Mouse (Mus musculus): Measurements from ENCODE around the gene Odf3b.

The Odf3b gene

DNA sequence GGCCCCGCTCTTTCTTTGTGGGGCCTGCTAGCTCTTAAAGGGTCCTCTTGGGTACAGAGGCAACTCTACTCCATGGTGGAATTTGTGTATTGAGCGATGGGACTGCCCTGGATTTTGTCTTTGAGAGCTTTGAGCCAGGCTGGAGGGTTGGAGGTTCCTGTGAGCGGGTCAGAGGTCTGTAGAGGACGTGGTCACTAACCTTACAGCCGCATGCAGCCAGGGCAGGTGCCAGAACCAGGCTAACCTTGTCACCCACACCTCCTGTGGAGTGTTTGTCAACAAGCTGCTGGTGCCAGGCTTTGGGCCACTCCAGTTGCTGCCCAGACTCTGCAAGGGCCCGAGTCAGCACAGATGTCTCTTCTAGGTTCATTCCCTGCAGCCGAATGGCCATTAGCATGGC lies 3.0 kb downstream of the Odf3b start:
- in situ Hi-C loops (cut with MboI; ENCODE audit: low sequenced_read_pairs): no loop called here

DNA sequence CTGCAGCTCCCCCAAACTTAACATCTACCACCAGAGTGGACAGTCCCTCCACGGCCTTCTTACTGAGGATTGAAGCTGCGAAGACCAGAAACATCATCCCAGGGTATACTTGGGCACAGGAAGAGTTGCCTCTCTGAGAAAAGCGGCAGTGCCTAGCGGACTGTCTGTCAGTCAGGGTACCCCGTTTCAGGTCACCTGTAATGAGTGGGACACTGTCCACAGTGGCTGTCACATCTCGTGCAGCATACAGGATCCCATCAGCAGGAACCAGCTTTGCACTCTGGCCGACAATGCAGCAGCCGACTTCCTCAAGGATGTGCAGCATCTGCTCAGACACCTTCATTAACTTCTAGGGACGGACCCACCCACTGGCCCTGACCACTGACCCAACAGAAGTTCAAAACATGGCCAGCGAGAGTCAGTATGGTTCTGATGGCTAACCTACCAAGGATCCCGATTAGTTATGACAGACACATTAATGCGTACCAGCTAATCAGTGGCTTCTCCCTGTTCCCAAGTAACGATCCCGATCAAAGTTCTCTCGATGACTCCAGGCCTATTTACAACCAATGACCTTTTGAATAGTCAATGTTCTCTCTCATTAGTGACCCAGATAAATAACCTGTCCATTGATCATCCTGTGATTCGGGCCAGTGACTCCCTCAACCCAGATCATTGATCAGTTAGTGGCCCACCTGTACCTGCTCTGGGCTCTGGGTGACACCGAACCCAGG lies 4.1 kb downstream of the Odf3b start:
- in situ Hi-C loops (cut with MboI; ENCODE audit: low sequenced_read_pairs): no loop called here

DNA sequence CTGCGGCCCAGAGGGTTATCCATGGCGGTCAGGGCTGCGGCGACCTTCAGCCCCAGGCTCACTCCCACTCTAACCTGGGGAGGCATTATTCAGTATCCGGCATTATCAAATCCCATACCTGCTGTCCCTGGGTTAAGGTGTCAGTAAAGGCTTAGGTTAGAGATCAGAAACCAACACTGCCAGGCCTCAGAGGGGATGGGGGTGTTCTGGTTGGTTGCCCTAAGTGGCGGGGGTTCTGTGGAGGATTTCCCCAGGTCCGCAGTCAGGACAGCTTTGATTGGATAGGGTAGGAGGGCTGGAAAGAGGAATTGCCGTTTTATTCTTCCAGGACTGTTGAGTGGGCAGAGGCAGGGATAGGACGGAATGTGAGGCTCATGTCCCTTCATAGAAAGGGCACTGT lies 4.7 kb downstream of the Odf3b start:
- in situ Hi-C loops (cut with MboI; ENCODE audit: low sequenced_read_pairs): no loop called here

DNA sequence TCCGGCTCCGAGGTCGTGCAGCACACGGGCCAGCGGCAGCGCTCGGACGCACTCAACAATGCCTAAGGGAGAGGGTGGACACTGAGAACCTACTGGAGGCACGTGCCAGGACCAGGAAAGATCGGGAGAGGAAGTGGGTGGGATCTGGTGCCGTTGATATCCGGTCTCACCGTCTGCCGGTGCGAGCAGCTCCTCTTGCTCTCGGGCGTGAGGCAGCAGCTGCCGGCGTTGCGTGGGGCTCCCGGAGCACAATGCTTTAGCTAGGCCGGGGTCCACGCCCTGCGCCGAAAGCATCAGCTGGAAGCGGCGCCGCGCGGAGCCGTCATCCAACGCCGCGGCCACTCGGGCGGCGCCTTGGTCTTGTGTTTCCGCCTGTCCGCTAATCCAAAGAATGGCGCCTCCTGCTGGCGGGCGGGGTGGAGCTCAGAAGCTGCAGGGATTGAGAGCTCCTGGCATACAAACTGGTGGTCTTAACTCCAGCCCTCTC lies 5.3 kb downstream of the Odf3b start, which contains the start of gene Sco2:
Gene Sco2 (minus strand): TSS at position 85 of the 487 bp plus-strand sequence.
- in situ Hi-C loops (cut with MboI; ENCODE audit: low sequenced_read_pairs): no loop called here

DNA sequence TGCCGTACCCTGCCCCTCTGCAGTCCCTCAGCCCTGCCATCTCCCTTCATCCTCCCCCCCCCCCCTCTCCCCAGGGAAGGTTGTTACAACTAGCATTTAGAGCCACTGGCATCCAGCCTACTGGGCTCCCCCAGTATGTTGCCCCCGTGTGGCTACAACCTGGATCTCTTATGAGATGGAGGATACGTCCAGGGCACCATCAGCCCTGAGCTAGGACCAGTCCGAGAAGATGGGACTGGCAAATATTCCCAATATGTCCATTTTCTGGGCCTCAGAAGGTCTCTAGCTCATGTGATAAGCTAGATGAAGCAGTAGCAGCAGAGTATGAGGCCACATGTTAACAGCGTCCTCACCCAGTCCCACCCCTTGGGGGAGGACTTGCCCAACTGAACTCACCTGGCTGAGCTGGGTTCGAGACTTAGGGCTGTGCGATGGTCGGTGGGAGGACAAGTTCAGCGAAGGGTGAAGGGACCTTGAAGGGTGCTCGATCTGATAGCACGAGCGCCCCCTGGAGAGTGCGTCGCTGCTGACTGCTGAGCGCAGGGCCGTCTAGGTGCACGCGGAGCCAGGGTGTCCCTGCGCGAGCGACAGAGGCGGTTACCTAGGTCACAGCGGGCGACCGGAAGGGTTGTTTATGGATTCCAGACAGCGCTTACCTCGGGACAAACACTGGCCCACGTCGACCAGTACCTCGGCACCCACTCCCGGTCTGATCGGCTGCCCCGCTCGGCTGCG lies 5.9 kb downstream of the Odf3b start:
- in situ Hi-C loops (cut with MboI; ENCODE audit: low sequenced_read_pairs): no loop called here

DNA sequence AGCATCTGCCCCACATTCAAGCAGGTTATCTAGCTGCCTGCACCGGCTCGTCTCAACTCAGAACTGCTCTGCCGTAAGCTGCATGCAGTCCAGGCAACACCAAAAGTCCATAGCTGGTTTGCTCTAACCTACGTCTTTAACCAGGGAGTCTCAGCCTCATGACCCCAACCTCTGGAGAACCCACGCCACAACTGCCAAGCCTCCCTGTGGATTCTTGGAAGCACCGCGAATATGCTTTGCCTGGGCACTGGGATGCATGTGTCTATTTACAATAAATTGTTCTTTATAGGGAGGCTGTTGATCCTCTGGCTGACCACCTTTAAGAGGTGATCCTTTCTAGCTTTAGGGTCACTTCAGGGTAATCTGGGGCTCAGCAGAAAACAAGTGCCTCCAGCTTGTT lies 6.5 kb downstream of the Odf3b start:
- in situ Hi-C loops (cut with MboI; ENCODE audit: low sequenced_read_pairs): no loop called here

DNA sequence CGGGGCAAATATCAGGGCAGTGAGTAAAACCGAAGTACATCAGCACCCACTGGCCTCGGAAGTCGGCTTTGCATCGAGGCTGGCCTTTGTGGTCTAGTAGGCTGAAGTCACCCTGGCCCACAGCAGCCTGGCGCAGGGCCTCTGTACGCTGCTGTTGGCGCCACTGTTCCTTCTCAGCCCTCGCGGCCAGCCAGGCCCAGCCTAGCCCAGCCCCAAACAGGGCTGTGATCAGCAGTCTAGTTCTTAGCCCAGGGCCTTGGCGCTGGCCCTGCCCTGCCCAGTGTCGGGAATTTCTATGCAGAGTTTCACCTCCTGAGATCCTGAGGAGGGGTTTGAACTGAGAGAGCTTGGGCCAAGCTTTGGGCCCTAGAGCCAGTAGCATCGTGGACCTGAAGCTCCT lies 7.0 kb downstream of the Odf3b start:
- in situ Hi-C loops (cut with MboI; ENCODE audit: low sequenced_read_pairs): no loop called here

DNA sequence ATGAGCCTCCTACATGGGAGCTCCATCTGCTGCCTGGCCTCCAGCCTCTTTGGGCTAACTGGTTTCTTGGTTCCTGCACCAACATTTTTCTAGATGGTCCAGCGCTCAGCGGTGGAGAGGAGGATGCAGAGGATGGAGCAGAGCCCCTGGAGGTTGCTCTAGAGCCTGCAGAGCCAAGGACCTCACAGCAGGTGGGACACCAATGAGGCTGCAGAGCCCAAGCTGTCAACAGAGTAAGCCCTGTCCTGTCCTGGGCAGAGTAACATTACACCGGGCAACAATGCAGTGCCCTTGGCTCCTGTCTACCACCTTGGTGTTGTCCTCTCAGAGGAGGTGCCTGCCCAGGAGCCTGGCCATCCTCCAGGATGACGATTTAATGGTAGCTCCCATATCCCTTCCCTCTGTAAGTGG lies 13.9 kb downstream of the Odf3b start:
- in situ Hi-C loops (cut with MboI; ENCODE audit: low sequenced_read_pairs): no loop called here

DNA sequence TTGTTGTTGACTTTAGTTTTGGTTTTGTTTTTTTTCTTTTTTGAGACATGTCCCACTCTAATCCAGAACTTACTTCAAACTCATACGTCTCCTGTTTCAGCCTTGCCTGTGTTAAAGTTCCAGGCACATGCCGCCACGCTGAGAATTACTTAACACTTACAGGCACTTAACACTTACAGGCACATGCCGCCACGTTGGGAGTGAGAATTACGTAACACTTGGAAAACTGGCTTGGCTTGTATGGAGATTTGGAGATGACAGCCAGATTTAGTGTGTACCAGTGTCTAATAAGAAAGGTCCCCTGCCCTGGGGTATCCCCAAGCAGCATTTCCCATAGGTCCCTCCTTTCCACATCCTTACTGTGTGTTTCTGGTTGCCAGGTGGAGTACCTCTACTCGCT lies 16.0 kb downstream of the Odf3b start:
- in situ Hi-C loops (cut with MboI; ENCODE audit: low sequenced_read_pairs): no loop called here

DNA sequence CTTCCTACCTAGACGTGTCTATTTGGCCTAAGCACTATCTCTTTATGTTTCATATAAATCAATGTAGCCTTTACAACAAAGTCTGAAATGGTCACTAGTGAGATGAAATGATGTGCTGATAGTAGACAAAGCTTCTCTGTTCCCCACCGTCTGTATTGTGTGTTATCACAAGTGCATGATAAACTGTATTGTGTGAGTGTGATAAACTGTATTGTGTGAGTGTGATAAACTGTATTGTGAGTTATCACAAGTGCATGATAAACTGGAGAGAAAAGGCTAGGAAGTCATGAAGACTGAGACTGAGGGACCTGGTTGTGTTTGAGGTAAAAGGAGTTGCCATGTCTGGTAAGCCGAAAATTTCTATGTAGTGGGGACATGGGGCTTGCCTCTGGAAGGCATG lies 20.3 kb downstream of the Odf3b start:
- in situ Hi-C loops (cut with MboI; ENCODE audit: low sequenced_read_pairs): no loop called here

DNA sequence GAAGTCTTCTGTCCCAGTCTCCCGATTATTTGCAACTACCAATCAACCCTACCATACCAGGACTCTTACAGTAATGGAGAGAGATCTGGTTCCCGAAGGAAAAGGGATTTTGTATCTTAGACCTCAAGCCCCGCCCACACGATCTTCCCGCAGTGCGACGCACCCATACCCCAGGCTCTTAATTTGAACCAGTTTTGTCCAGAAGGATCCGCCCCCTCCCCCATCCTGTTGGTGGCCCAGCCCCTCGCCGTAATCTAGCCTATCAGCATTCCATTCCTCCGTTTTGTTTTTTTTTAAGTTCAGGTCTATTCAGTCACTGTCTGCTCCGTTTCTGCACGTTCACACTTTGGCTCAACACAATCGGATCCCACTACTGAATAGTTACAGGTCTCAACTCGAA lies 22.7 kb downstream of the Odf3b start:
- in situ Hi-C loops (cut with MboI; ENCODE audit: low sequenced_read_pairs): no loop called here

DNA sequence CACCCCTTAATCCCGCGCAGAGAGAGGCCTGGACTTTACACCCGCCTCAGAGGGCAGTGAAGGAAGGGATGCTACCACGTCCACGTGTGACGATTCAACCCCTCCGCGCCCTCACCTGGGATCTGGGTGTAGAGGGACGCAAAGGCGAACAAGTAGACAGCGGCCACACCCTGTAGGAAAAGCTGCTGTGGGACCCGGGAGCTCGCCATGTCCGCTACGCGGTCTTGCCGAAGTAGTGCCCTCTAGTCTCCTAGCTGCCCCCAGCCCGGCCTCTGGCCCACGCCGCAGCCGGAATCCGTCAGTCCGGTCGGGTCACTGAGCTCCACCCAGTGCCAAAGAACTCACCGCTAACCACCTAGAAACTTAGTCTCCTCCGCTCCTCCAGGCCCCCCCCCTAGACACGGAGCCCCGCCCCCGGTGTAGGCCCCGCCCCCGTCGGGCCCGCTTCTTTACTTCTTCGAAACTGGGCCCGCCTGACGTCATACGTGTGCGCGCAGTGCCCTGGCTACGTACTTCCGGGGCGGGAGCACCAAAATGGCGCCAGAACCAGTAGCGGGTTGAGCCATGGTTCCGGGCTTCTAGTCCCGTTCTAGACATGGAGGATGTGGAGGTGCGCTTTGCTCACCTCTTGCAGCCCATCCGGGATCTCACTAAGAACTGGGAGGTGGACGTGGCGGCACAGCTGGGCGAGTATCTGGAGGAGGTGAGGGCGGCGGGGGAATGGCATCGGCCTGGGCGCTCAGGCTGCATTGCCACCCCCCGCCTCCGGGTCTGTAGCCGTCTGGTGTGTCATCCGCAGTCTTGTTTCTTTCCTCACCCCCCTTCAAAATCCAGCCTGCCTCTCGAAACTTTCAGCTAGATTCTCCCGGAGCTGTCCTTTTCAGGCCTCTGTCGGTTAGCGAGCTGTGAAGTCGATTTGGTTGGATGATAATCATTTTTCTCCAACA lies 23.6 kb downstream of the Odf3b start, which contains the start of the genes Lmf2 and Ncaph2:
Gene Lmf2 (minus strand): TSS at position 419 of the 947 bp plus-strand sequence.
Gene Ncaph2 (plus strand): TSS at position 479 of the 947 bp plus-strand sequence.
- in situ Hi-C loops (cut with MboI; ENCODE audit: low sequenced_read_pairs): no loop called here

DNA sequence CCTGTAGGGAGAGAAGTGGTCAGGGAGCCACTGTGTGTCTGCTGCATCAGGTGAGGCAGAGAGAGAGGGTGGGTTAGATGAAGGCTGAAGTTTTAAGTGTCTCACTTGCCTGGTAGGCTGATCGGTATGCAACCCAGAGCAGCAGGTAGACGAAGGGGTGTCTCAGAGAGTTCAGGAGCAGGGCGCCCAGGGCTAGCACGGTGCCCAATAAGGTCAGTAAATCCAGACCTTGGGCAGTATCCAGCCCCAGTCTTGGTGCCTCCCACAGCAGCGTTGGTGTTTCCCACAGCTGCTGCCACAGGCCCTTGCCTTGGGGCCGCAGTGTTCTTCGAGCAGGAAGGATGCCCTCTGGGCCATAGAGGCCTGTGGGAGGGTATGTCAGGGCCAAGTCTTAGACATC lies 24.6 kb downstream of the Odf3b start:
- in situ Hi-C loops (cut with MboI; ENCODE audit: low sequenced_read_pairs): no loop called here

DNA sequence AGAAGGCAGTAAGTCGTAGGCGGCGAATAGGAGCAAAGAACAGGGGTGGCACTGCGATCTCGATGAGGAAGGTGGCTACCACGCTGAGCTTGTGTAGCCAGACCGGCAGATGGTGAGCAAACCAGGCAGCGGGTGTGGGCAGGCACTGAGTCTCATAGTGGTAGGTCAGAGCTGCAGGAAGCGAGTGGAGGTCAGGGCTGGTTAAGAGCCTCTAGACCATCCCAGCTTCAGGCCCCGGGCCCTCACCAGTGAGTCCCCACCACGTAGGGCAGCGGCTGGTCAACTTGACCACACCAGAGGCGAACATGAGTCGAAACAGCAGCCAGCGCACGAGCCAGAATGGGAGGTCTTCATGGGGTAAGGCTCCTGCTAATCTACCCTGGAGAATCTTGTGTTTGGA lies 25.2 kb downstream of the Odf3b start:
- in situ Hi-C loops (cut with MboI; ENCODE audit: low sequenced_read_pairs): no loop called here

DNA sequence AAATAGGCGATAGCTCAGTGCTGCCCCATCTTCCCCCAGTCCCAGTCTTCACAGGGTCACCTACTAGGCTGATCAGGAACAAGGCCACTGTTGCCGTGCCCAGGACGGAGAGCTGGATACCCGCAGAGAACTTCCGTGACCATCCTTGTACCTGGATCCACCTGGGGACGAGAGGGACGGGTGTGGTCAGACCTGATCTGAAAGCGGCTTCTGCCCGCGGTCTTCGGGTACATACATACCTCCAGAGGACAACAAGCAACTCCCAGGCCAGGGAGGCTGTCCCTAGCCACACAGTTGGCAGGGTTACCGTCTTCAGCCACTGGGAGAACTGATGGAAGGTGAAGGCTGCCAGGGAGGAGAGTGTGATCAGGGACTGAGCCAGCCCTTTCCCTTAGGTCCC lies 26.3 kb downstream of the Odf3b start:
- in situ Hi-C loops (cut with MboI; ENCODE audit: low sequenced_read_pairs): no loop called here

DNA sequence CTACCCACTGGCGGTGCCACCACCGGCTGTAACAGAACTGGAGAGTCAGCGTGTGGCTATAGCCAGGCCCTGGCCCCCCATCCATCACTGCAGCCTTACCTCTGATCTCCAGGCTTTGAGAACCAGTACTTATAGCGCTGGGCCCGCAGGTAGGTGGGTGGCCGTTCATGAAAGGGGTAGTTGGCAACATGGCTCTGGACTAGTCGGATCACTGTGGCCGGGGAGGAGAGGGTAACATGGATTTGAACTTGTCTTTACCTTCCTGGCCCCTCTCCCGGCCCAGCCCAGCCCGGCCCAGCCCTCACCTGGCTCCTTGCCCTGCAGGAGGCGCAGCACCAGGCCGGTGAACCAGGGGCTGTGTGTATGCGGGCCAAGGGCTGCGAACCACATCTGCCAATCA lies 27.0 kb downstream of the Odf3b start:
- in situ Hi-C loops (cut with MboI; ENCODE audit: low sequenced_read_pairs): no loop called here

DNA sequence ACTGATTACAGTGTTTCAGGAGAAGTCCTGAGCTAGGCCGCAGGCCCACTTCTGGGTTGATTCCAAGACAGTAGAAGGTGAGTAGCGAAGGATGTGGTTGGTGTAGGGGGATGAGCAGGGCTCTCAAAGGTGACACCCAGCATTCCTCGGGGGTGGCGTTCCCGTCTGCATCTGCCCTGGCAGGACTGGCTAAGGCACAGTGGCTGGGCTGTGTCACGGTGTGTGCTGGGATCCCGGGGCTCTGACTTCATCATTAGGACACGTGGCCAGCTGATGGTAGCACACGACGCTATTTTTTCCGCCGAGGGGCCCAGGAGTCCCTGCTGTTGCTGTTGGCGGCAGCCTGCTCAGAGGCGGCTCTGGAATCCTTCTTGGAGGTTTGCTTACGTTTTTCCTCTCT lies 27.8 kb downstream of the Odf3b start:
- in situ Hi-C loops (cut with MboI; ENCODE audit: low sequenced_read_pairs): no loop called here

DNA sequence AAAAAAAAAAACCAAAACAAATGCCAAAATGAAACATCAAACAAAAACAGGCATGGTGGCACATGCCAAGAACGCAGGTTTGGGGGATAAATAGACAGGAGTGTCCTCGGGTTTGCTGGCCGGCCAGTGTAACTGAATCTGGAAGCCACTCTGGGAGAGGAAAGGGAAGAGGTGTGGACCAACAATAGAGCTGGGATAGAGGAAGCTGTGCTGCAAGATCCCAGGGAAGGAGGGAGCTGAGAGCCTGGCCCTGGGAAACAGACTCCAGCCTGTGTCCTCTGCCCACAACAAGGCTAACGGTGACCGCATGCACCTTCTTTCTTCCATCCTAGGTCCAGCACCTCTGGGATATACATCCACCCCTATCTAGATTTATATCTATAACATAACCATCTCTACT lies 28.6 kb downstream of the Odf3b start:
- in situ Hi-C loops (cut with MboI; ENCODE audit: low sequenced_read_pairs): no loop called here

DNA sequence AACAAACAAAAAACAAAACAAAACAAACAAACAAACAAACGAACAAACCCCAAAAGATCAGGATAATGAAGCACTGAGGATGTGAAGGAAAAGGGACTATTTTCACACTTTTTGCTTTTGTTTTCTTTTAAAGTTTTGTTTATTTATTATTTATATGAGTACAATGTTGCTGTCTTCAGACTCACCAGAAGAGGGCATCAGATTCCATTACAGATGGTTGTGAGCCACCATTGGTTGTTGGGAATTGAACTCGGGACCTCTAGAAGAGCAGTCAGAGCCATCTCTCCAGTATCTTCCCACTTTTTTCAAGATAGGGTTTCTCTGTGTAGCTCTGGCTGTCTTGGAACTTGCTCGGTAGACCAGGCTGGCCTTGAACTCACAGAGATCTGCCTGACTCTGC lies 35.8 kb downstream of the Odf3b start:
- in situ Hi-C loops (cut with MboI; ENCODE audit: low sequenced_read_pairs): no loop called here

DNA sequence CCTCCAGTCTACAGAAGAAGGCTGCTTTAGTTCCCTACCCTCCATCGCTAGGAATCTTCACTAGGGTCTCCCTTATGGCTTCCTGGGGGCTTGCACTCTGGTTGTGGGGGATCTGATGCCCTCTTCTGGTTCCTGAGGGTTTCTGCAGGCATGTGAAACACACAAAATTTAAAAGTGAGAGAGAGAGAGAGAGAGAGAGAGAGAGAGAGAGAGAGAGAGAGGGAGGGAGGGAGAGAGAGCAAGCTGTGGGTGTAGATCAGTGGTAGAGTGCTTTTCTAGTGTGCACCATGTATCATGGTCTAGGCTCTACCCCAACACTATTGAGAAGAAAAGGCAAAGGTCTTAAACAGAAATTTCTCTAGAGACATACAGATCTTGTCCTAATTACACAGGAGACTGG lies 37.4 kb downstream of the Odf3b start:
- in situ Hi-C loops (cut with MboI; ENCODE audit: low sequenced_read_pairs): no loop called here

DNA sequence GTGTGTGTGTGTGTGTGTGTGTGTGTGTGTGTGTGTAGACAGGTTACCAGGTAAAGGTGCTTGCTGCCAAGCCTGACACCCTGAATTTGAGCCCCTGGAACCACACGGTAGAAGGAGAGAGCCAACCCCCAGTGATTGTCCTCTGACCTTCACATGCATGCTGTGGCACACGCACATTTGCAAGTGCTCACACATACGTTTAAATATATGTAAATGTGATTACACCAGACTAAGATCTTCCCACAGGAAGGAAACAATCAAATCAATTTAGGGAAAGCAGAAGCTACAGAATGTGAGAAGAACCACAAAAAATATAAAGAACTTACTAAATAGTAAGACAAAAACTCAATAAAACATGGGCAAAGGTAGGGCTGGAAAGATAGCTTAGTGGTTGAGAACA lies 38.9 kb downstream of the Odf3b start:
- in situ Hi-C loops (cut with MboI; ENCODE audit: low sequenced_read_pairs): no loop called here

Measured in CH12F3 (cell line).